Mouse (Mus musculus): Measurements from ENCODE around the gene Gm10031.

GRCm38 (mm10) chr1:156491226-156491796 lies 32.5 kb upstream of the Gm10031 start:
- TF ChIP-seq CTCF (IDR thresholded peaks at IDR 0.05; ENCODE audit: low read depth) = no peak
- TF ChIP-seq EP300 (IDR thresholded peaks at IDR 0.05; ENCODE audit: low read depth) = no peak
